Mouse (Mus musculus) forebrain, embryonic 14.5 days (tissue): ENCODE results near the gene Sbno2. TPM values are rescaled to one million over a fixed set of nuclear protein-coding genes. Genes with fewer than 3 reads are reported as not detected.
A peak's percentile ranks its signal among the peaks of the same experiment; 100 is the strongest.

ENCODE experiments used
- ATAC-seq: fragments of 200-750 bp; cut with Nextera tagmentation; 2 replicates; pipeline ENCODE4 v1.8.0; 2017; ENCODE audit warnings: mild to moderate bottlenecking, moderate library complexity
- DNase-seq: peaks from one replicate; pipeline ENCODE4 v3.0.0-alpha.2; 2015; ENCODE audit warnings: low spot score
- H3K27ac ChIP-seq: fragments of 300-500 bp; sonication (generic); 2 replicates; pipeline ENCODE4 v1.5.1; 2014; ENCODE audit warnings: low read depth, mild to moderate bottlenecking, control low read depth, low read length, moderate library complexity
- H3K27me3 ChIP-seq: fragments of 300-500 bp; sonication (generic); replicated peaks from 2 replicates; pipeline ENCODE4 v1.6.1; 2014; ENCODE audit warnings: low read length, control low read depth, mixed read lengths; ENCODE audit not compliant: control insufficient read depth, insufficient read depth
- H3K36me3 ChIP-seq: fragments of 300-500 bp; sonication (generic); 2 replicates; pipeline ENCODE4 v1.6.1; 2014; ENCODE audit warnings: low read length, control low read depth; ENCODE audit not compliant: control insufficient read depth, insufficient read depth
- H3K4me1 ChIP-seq: fragments of 300-500 bp; sonication (generic); 2 replicates; pipeline ENCODE4 v1.6.1; 2014; ENCODE audit warnings: antibody characterized with exemption, low read length, control low read depth; ENCODE audit not compliant: control insufficient read depth, insufficient read depth
- H3K4me2 ChIP-seq: fragments of 300-500 bp; sonication (generic); 2 replicates; pipeline ENCODE4 v1.6.1; 2014; ENCODE audit warnings: mild to moderate bottlenecking, control low read depth, low read length
- H3K4me3 ChIP-seq: fragments of 300-500 bp; sonication (generic); 2 replicates; pipeline ENCODE4 v1.5.1; 2014; ENCODE audit warnings: low read depth, low read length, control low read depth
- H3K9ac ChIP-seq: fragments of 300-500 bp; sonication (generic); 2 replicates; pipeline ENCODE4 v1.6.1; 2014; ENCODE audit warnings: mild to moderate bottlenecking, low read length, control low read depth, moderate library complexity
- H3K9me3 ChIP-seq: fragments of 300-500 bp; sonication (generic); replicated peaks from 2 replicates; pipeline ENCODE4 v1.6.1; 2016; ENCODE audit warnings: low read length, control low read depth, mixed read lengths; ENCODE audit not compliant: control insufficient read depth
- WGBS: fragments of 180-500 bp; shearing (Covaris S2); extraction: QIAGEN DNeasy Blood & Tissue Kit; methylation state at CpG from one replicate; pipeline ENCODE4 v1.1.7; 2014; 5-methylcytosine and 5-hydroxymethylcytosine counted together
- polyA plus RNA-seq: library from polyadenylated mRNA; unstranded; fragments of >200 nt; fragmentation: Nextera tagmentation; extraction: Ambion mirVana; gene quantifications from 2 replicates; pipeline ENCODE4 v1.2.1, GENCODE M21; 2014

Sbno2 gene
- polyA plus RNA-seq, 1 experiment from 2014 or later, result 8.1 TPM

- H3K27me3 ChIP-seq, result no peaks in the 10 kb centered on the region
- whole genome bisulfite sequencing, result 92% methylated on average over 12 of the region's 12 CpGs
- H3K27ac ChIP-seq, result no peak overlapping the region
- H3K4me3 ChIP-seq, result no peak overlapping the region
- no peak for ATAC-seq
- H3K36me3 ChIP-seq, result peaks cover 33% of the 10 kb centered on the region
- no peaks in the 10 kb centered on the region for H3K9me3 ChIP-seq
- H3K4me1 ChIP-seq, result peaks cover 8% of the 10 kb centered on the region
- no peak for DNase-seq
- no peak overlapping the region for H3K9ac ChIP-seq
- H3K4me2 ChIP-seq, result no peak overlapping the region
Measured at GRCm38 (mm10) chr10:80144159-80144558, 38.8 kb upstream of the Sbno2 start.

- no peaks in the 10 kb centered on the region for H3K27me3 ChIP-seq
- H3K4me1 ChIP-seq, result peaks cover 8% of the 10 kb centered on the region
- H3K27ac ChIP-seq, result no peak overlapping the region
- WGBS, result 94% methylated on average over 7 of the region's 7 CpGs
- H3K4me2 ChIP-seq, result no peak overlapping the region
- DNase-seq (no peak), ATAC-seq (no peak)
- no peak overlapping the region for H3K4me3 ChIP-seq
- H3K36me3 ChIP-seq, result peaks cover 33% of the 10 kb centered on the region
- no peak overlapping the region for H3K9ac ChIP-seq
- H3K9me3 ChIP-seq, result no peaks in the 10 kb centered on the region
Measured at GRCm38 (mm10) chr10:80143664-80144063, 38.3 kb upstream of the Sbno2 start.

GRCm38 (mm10) chr10:80142530-80142925, 37.2 kb upstream of the Sbno2 start:
- Histone ChIP-seq H3K36me3 (peaks cover 33% of the 10 kb centered on the region), H3K4me2 (peak overlapping the region; percentile 95), H3K27me3 (no peaks in the 10 kb centered on the region), H3K9me3 (no peaks in the 10 kb centered on the region), H3K27ac (peak overlapping the region; percentile 84; the same call in 1 of the 2 replicates), H3K9ac (peak overlapping the region; percentile 90), H3K4me1 (peaks cover 13% of the 10 kb centered on the region), H3K4me3 (peak overlapping the region; percentile 81)
- 0% methylated on average over 15 of the region's 15 CpGs for WGBS
- ATAC-seq, result no peak
- no peak for DNase-seq

GRCm38 (mm10) chr10:80141786-80142529, 36.6 kb upstream of the Sbno2 start:
- peaks cover 15% of the 10 kb centered on the region for H3K4me1 ChIP-seq
- no peaks in the 10 kb centered on the region for H3K27me3 ChIP-seq
- DNase-seq (peak; percentile 100), ATAC-seq (peak; percentile 88)
- H3K4me2 ChIP-seq, result peak overlapping the region; percentile 95
- peak overlapping the region; percentile 81 for H3K4me3 ChIP-seq
- H3K9ac ChIP-seq, result peak overlapping the region; percentile 90
- H3K27ac ChIP-seq, result peak overlapping the region; percentile 84
- peaks cover 33% of the 10 kb centered on the region for H3K36me3 ChIP-seq
- 1% methylated on average over 43 of the region's 43 CpGs for WGBS
- H3K9me3 ChIP-seq, result no peaks in the 10 kb centered on the region

- H3K4me2 ChIP-seq, result peak overlapping the region; percentile 95
- WGBS, result under 1% methylated on average over 29 of the region's 29 CpGs
- peaks cover 23% of the 10 kb centered on the region for H3K4me1 ChIP-seq
- ATAC-seq (peak; percentile 62), DNase-seq (peak; percentile 96)
- H3K27me3 ChIP-seq, result 0 out of 2 replicates have a peak, but pooled peaks cover 5% of the 10 kb centered on the region
- H3K9ac ChIP-seq, result peak overlapping the region; percentile 54
- peak overlapping the region; percentile 81 for H3K4me3 ChIP-seq
- peak overlapping the region; percentile 84 for H3K27ac ChIP-seq
- no peaks in the 10 kb centered on the region for H3K9me3 ChIP-seq
- peaks cover 26% of the 10 kb centered on the region for H3K36me3 ChIP-seq
Measured at GRCm38 (mm10) chr10:80141243-80141642, 35.9 kb upstream of the Sbno2 start.

- H3K36me3 ChIP-seq, result peaks cover 25% of the 10 kb centered on the region
- no peaks in the 10 kb centered on the region for H3K9me3 ChIP-seq
- DNase-seq (no peak), ATAC-seq (no peak)
- 77% methylated on average over 10 of the region's 10 CpGs for WGBS
- peak within 1 kb of the TSS; percentile 95 for H3K4me2 ChIP-seq
- H3K9ac ChIP-seq, result peak within 1 kb of the TSS; percentile 54
- H3K27me3 ChIP-seq, result 0 out of 2 replicates have a peak, but pooled peaks cover 5% of the 10 kb centered on the region
- peak within 1 kb of the TSS; percentile 81 for H3K4me3 ChIP-seq
- peaks cover 24% of the 10 kb centered on the region for H3K4me1 ChIP-seq
- peak within 1 kb of the TSS; percentile 93 for H3K27ac ChIP-seq
Measured at GRCm38 (mm10) chr10:80140666-80141035, 35.3 kb upstream of the Sbno2 start, which contains the start of gene Cbarp. Gene Cbarp (minus strand): TSS chr10:80140835.

- no peak overlapping the region for H3K9ac ChIP-seq
- WGBS, result 73% methylated on average over 11 of the region's 11 CpGs
- H3K4me2 ChIP-seq, result no peak overlapping the region
- H3K4me3 ChIP-seq, result no peak overlapping the region
- H3K27me3 ChIP-seq, result 0 out of 2 replicates have a peak, but pooled peaks cover 5% of the 10 kb centered on the region
- peaks cover 27% of the 10 kb centered on the region for H3K36me3 ChIP-seq
- DNase-seq (no peak), ATAC-seq (no peak)
- H3K27ac ChIP-seq, result no peak overlapping the region
- H3K4me1 ChIP-seq, result peaks cover 24% of the 10 kb centered on the region
- no peaks in the 10 kb centered on the region for H3K9me3 ChIP-seq
Measured at GRCm38 (mm10) chr10:80139975-80140665, 34.7 kb upstream of the Sbno2 start.

- DNase-seq (no peak), ATAC-seq (no peak)
- H3K4me2 ChIP-seq, result peak overlapping the region; percentile 95
- no peaks in the 10 kb centered on the region for H3K9me3 ChIP-seq
- H3K4me3 ChIP-seq, result peak overlapping the region; percentile 83
- peak overlapping the region; percentile 93 for H3K9ac ChIP-seq
- H3K27ac ChIP-seq, result peak overlapping the region; percentile 93; the same call in 1 of the 2 replicates
- H3K4me1 ChIP-seq, result peaks cover 24% of the 10 kb centered on the region
- 1% methylated on average over 10 of the region's 10 CpGs for WGBS
- H3K27me3 ChIP-seq, result 0 out of 2 replicates have a peak, but pooled peaks cover 5% of the 10 kb centered on the region
- H3K36me3 ChIP-seq, result peaks cover 27% of the 10 kb centered on the region
Measured at GRCm38 (mm10) chr10:80139439-80139775, 34.0 kb upstream of the Sbno2 start.
